Mouse (Mus musculus) liver, embryonic 11.5 days (tissue): ENCODE data around the gene Itih3. TPM values are rescaled to one million over a fixed set of nuclear protein-coding genes. Genes with fewer than 3 reads are reported as not detected.

Experiments
- ATAC-seq: fragments of 200-750 bp; cut with Nextera tagmentation; replicated peaks from 2 replicates; pipeline ENCODE4 v1.8.0; 2017; ENCODE audit warnings: moderate number of reproducible peaks, mild to moderate bottlenecking, moderate TSS enrichment, moderate library complexity; ENCODE audit not compliant: low FRiP score
- DNase-seq: peaks from one replicate; pipeline ENCODE4 v3.0.0-alpha.2; 2017; ENCODE audit warnings: low spot score
- H3K27ac ChIP-seq: fragments of 300-500 bp; sonication (generic); 2 replicates; pipeline ENCODE4 v1.5.1; 2014; ENCODE audit warnings: mild to moderate bottlenecking, low read depth, low read length, control low read depth
- H3K27me3 ChIP-seq: fragments of 300-500 bp; sonication (generic); replicated peaks from 2 replicates; pipeline ENCODE4 v1.6.1; 2014; ENCODE audit warnings: low read length, mixed read lengths; ENCODE audit not compliant: control insufficient read depth, insufficient read depth
- H3K36me3 ChIP-seq: fragments of 300-500 bp; sonication (generic); 2 replicates; pipeline ENCODE4 v1.6.1; 2014; ENCODE audit warnings: mild to moderate bottlenecking, low read length, moderate library complexity, mixed read lengths; ENCODE audit not compliant: control insufficient read depth, insufficient read depth
- H3K4me1 ChIP-seq: fragments of 300-500 bp; sonication (generic); replicated peaks from 2 replicates; pipeline ENCODE4 v1.6.1; 2014; ENCODE audit warnings: low read length, mixed read lengths; ENCODE audit not compliant: control insufficient read depth, insufficient read depth
- H3K4me2 ChIP-seq: fragments of 300-500 bp; sonication (generic); 2 replicates; pipeline ENCODE4 v1.6.1; 2014; ENCODE audit warnings: mild to moderate bottlenecking, control low read depth, moderate library complexity
- H3K4me3 ChIP-seq: fragments of 300-500 bp; sonication (generic); 2 replicates; pipeline ENCODE4 v1.5.1; 2014; ENCODE audit warnings: low read depth, low read length, control low read depth
- H3K9ac ChIP-seq: fragments of 300-500 bp; sonication (generic); 2 replicates; pipeline ENCODE4 v1.6.1; 2014; ENCODE audit warnings: low read depth, low read length, control low read depth
- H3K9me3 ChIP-seq: fragments of 300-500 bp; sonication (generic); 2 replicates; pipeline ENCODE4 v1.6.1; 2016; ENCODE audit warnings: low read length, inconsistent platforms, mixed read lengths; ENCODE audit not compliant: control insufficient read depth
- WGBS: fragments of 180-500 bp; shearing (Covaris S2); extraction: QIAGEN DNeasy Blood & Tissue Kit; methylation state at CpG from one replicate; pipeline ENCODE4 v1.1.7; 2014; 5-methylcytosine and 5-hydroxymethylcytosine counted together
- polyA plus RNA-seq: library from polyadenylated mRNA; unstranded; fragments of >200 nt; fragmentation: Nextera tagmentation; extraction: Ambion mirVana; gene quantifications from 2 replicates; pipeline ENCODE4 v1.2.1, GENCODE M21; 2014

Gene Itih3
- polyA plus RNA-seq, 1 experiment from 2014 or later = 57.8 TPM

- DNase-seq (no peak), ATAC-seq (no peak)
- Histone ChIP-seq H3K9me3 (no peaks in the 10 kb centered on the region), H3K9ac (no peak overlapping the region), H3K36me3 (no peaks in the 10 kb centered on the region), H3K4me2 (no peak overlapping the region), H3K4me1 (no peaks in the 10 kb centered on the region), H3K27me3 (no peaks in the 10 kb centered on the region), H3K4me3 (no peak overlapping the region), H3K27ac (no peak overlapping the region)
- WGBS = 88% methylated on average over 8 of the region's 8 CpGs
Observed at GRCm38 (mm10) chr14:30911141-30911540, 12.4 kb downstream of the Itih3 start.

GRCm38 (mm10) chr14:30907814-30908265, 15.7 kb downstream of the Itih3 start:
- no peak overlapping the region for H3K27ac ChIP-seq
- no peaks in the 10 kb centered on the region for H3K4me1 ChIP-seq
- H3K9me3 ChIP-seq = no peaks in the 10 kb centered on the region
- no peak for DNase-seq
- H3K4me3 ChIP-seq = no peak overlapping the region
- H3K36me3 ChIP-seq = no peaks in the 10 kb centered on the region
- no peak overlapping the region for H3K4me2 ChIP-seq
- no peak overlapping the region for H3K9ac ChIP-seq
- no peak for ATAC-seq
- WGBS = 62% methylated on average over 3 of the region's 3 CpGs
- H3K27me3 ChIP-seq = no peaks in the 10 kb centered on the region

- Histone ChIP-seq H3K4me3 (no peak overlapping the region), H3K36me3 (no peaks in the 10 kb centered on the region), H3K9ac (no peak overlapping the region), H3K27ac (no peak overlapping the region), H3K9me3 (no peaks in the 10 kb centered on the region), H3K4me2 (no peak overlapping the region), H3K4me1 (no peaks in the 10 kb centered on the region), H3K27me3 (no peaks in the 10 kb centered on the region)
- no peak for ATAC-seq
- 83% methylated on average over 6 of the region's 6 CpGs for WGBS
- DNase-seq = no peak
Observed at GRCm38 (mm10) chr14:30906001-30906400, 17.6 kb downstream of the Itih3 start.

DNA sequence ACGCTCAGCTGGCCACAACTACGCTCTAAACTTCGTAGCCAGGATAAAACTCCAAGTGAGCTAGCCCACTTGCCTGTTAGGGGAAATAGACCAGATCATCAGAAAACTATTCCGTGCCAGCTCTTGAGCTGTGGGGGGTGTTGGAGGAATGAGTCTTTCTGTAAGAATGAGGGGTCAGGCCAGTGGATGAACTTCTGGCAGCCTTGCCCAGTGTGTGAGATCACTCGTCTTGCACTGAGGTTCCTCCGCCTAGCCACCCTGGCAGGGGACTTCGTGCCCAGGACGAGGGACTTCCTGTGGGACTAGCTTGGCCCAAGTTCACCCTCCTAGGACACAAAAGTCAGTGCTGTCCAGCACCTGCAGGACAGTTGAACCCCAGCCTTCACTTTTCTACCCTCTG, 19.3 kb downstream of the Itih3 start:
- Histone ChIP-seq H3K27ac (no peak overlapping the region), H3K27me3 (no peaks in the 10 kb centered on the region), H3K4me2 (no peak overlapping the region), H3K36me3 (no peaks in the 10 kb centered on the region), H3K9ac (no peak overlapping the region), H3K4me3 (no peak overlapping the region), H3K4me1 (no peaks in the 10 kb centered on the region), H3K9me3 (no peaks in the 10 kb centered on the region)
- DNase-seq (no peak), ATAC-seq (no peak)
- 79% methylated on average over 8 of the region's 8 CpGs for WGBS

DNA sequence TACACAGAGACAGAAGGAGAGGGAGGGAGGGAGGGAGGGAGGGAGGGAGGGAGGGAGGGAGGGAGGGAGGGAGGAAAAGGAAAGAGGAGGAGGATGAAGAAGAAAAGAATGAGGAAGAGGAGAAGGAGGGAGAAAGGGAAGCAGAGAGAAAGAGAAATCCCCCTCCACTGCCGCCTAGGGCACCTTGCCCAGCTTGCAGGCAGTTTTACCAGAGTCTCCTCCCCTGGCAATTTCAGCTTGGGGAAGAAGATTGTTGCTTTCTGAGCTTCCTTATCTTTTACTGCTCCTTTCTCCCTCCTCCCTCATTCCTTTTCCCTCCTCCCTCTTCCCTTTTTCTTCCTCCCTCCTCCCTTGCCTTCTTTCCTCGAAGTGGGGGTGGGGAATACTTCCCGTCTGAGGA, 20.5 kb downstream of the Itih3 start:
- H3K4me1 ChIP-seq = no peaks in the 10 kb centered on the region
- H3K27me3 ChIP-seq = no peaks in the 10 kb centered on the region
- H3K27ac ChIP-seq = no peak overlapping the region
- no peaks in the 10 kb centered on the region for H3K9me3 ChIP-seq
- 61% methylated on average over 2 of the region's 3 CpGs for WGBS
- DNase-seq (no peak), ATAC-seq (no peak)
- H3K9ac ChIP-seq = no peak overlapping the region
- H3K4me2 ChIP-seq = no peak overlapping the region
- H3K4me3 ChIP-seq = no peak overlapping the region
- no peaks in the 10 kb centered on the region for H3K36me3 ChIP-seq

GRCm38 (mm10) chr14:30902628-30903027, 20.9 kb downstream of the Itih3 start:
- Histone ChIP-seq H3K4me1 (no peaks in the 10 kb centered on the region), H3K27me3 (no peaks in the 10 kb centered on the region), H3K27ac (no peak overlapping the region), H3K9me3 (no peaks in the 10 kb centered on the region), H3K36me3 (no peaks in the 10 kb centered on the region), H3K4me3 (no peak overlapping the region), H3K9ac (no peak overlapping the region), H3K4me2 (no peak overlapping the region)
- 77% methylated on average over 5 of the region's 5 CpGs for WGBS
- DNase-seq = no peak
- no peak for ATAC-seq

GRCm38 (mm10) chr14:30899972-30900371, 23.6 kb downstream of the Itih3 start:
- no peak for ATAC-seq

GRCm38 (mm10) chr14:30888271-30888732, 35.3 kb downstream of the Itih3 start:
- Histone ChIP-seq H3K36me3 (no peaks in the 10 kb centered on the region), H3K27ac (0 out of 2 replicates have a peak overlapping the region, but pooled peaks have one; percentile 19), H3K9me3 (no peaks in the 10 kb centered on the region), H3K4me3 (no peak overlapping the region), H3K27me3 (no peaks in the 10 kb centered on the region; the same call in 1 of the 2 replicates), H3K4me1 (peaks cover 6% of the 10 kb centered on the region; the same call in 1 of the 2 replicates), H3K9ac (no peak overlapping the region), H3K4me2 (peak overlapping the region; percentile 33)
- DNase-seq = no peak
- ATAC-seq = peak; percentile 57
- 13% methylated on average over 9 of the region's 9 CpGs for WGBS

More at GRCm38 (mm10) chr14:30899972-30900371, 23.6 kb downstream of the Itih3 start:
- Histone ChIP-seq H3K4me1 (no peaks in the 10 kb centered on the region), H3K27ac (no peak overlapping the region), H3K27me3 (no peaks in the 10 kb centered on the region), H3K9ac (no peak overlapping the region), H3K9me3 (no peaks in the 10 kb centered on the region), H3K4me3 (no peak overlapping the region), H3K4me2 (no peak overlapping the region), H3K36me3 (no peaks in the 10 kb centered on the region)
- 58% methylated on average over 3 of the region's 3 CpGs for whole genome bisulfite sequencing
- DNase-seq = no peak

GRCm38 (mm10) chr14:30886204-30886603, 37.4 kb downstream of the Itih3 start, which contains the start of gene Itih4:
Gene Itih4 (plus strand): TSS chr14:30886476.
- ATAC-seq (no peak), DNase-seq (no peak)
- Histone ChIP-seq H3K9ac (no peak within 1 kb of the TSS), H3K36me3 (no peaks in the 10 kb centered on the region), H3K4me2 (no peak within 1 kb of the TSS), H3K9me3 (no peaks in the 10 kb centered on the region), H3K4me1 (peaks cover 6% of the 10 kb centered on the region; the same call in 1 of the 2 replicates), H3K4me3 (no peak within 1 kb of the TSS), H3K27me3 (no peaks in the 10 kb centered on the region; the same call in 1 of the 2 replicates), H3K27ac (no peak within 1 kb of the TSS)
- 80% methylated on average over 3 of the region's 3 CpGs for WGBS
